Mouse (Mus musculus): ENCODE data around the gene Gpc3. TPM values are rescaled to one million over a fixed set of nuclear protein-coding genes. Genes with fewer than 3 reads are reported as not detected.

Gpc3 gene
- total RNA-seq, 1 experiment = 61.9 TPM

- in situ Hi-C loops (cut with MboI; ENCODE audit: low sequenced_read_pairs in 2 of 2, unreplicated experiment in 2 of 2) = no loop called here
- no peak for TF ChIP-seq MAFK (IDR thresholded peaks at IDR 0.05; ENCODE audit: insufficient read depth, low read depth, low read length)
- TF ChIP-seq CHD2 (IDR thresholded peaks at IDR 0.05; ENCODE audit: low read depth, low read length) = no peak
- no peak for TF ChIP-seq ZNF384 (IDR thresholded peaks at IDR 0.05; ENCODE audit: low read depth, low read length)
- TF ChIP-seq HCFC1 (IDR thresholded peaks at IDR 0.05; ENCODE audit: borderline replicate concordance, insufficient read depth, low read length) = no peak
- no peak for TF ChIP-seq ZC3H11A (IDR thresholded peaks at IDR 0.05; ENCODE audit: borderline replicate concordance, low read depth, low read length)
- H3K4me1 ChIP-seq (ENCODE audit: control insufficient read depth in 2 of 2, insufficient read depth in 2 of 2, low read length in 2 of 2, poor library complexity in 1 of 2) = no peaks in the 10 kb centered on the region
- H3K27ac ChIP-seq (ENCODE audit: insufficient read depth, low read depth, low read length, poor library complexity, severe bottlenecking) = no peak overlapping the region
- H3K9ac ChIP-seq (ENCODE audit: insufficient read depth, low read depth, low read length, poor library complexity, severe bottlenecking) = no peak overlapping the region
- no peaks in the 10 kb centered on the region for H3K36me3 ChIP-seq (ENCODE audit: control insufficient read depth, insufficient read depth, low read length, poor library complexity, severe bottlenecking)
- no peak overlapping the region for H3K4me3 ChIP-seq (ENCODE audit: insufficient read depth in 1 of 2, low read depth in 1 of 2, low read length in 2 of 2, poor library complexity in 1 of 2, severe bottlenecking in 1 of 2)
- DNase-seq (ENCODE audit: low read depth, low spot score) = no peak
- H3K9me3 ChIP-seq (ENCODE audit: control insufficient read depth, insufficient read depth, low read depth, low read length) = no peaks in the 10 kb centered on the region
These were observed 81.6 kb downstream of the Gpc3 start for GRCm38 (mm10) chrX:52532124-52532523.

- DNase-seq (ENCODE audit: low read depth, low spot score) = no peak
- no peaks in the 10 kb centered on the region for H3K36me3 ChIP-seq (ENCODE audit: control insufficient read depth, insufficient read depth, low read length, poor library complexity, severe bottlenecking)
- H3K4me3 ChIP-seq (ENCODE audit: insufficient read depth in 1 of 2, low read depth in 1 of 2, low read length in 2 of 2, poor library complexity in 1 of 2, severe bottlenecking in 1 of 2) = no peak overlapping the region
- in situ Hi-C loops (cut with MboI; ENCODE audit: low sequenced_read_pairs in 2 of 2, unreplicated experiment in 2 of 2) = no loop called here
- no peak overlapping the region for H3K27ac ChIP-seq (ENCODE audit: insufficient read depth, low read depth, low read length, poor library complexity, severe bottlenecking)
- H3K9ac ChIP-seq (ENCODE audit: insufficient read depth, low read depth, low read length, poor library complexity, severe bottlenecking) = no peak overlapping the region
- no peaks in the 10 kb centered on the region for H3K9me3 ChIP-seq (ENCODE audit: control insufficient read depth, insufficient read depth, low read depth, low read length)
- H3K4me1 ChIP-seq (ENCODE audit: control insufficient read depth in 2 of 2, insufficient read depth in 2 of 2, low read length in 2 of 2, poor library complexity in 1 of 2) = no peaks in the 10 kb centered on the region
- no peak for TF ChIP-seq HCFC1 (IDR thresholded peaks at IDR 0.05; ENCODE audit: borderline replicate concordance, insufficient read depth, low read length)
- no peak for TF ChIP-seq ZC3H11A (IDR thresholded peaks at IDR 0.05; ENCODE audit: borderline replicate concordance, low read depth, low read length)
- no peak for TF ChIP-seq ZNF384 (IDR thresholded peaks at IDR 0.05; ENCODE audit: low read depth, low read length)
- TF ChIP-seq CHD2 (IDR thresholded peaks at IDR 0.05; ENCODE audit: low read depth, low read length) = no peak
- TF ChIP-seq MAFK (IDR thresholded peaks at IDR 0.05; ENCODE audit: insufficient read depth, low read depth, low read length) = no peak
These were observed 87.7 kb downstream of the Gpc3 start for GRCm38 (mm10) chrX:52526086-52526485.

GRCm38 (mm10) chrX:52525132-52525531, 88.6 kb downstream of the Gpc3 start:
- Histone ChIP-seq H3K9me3 (ENCODE audit: control insufficient read depth, insufficient read depth, low read depth, low read length) (no peaks in the 10 kb centered on the region), H3K4me3 (ENCODE audit: insufficient read depth in 1 of 2, low read depth in 1 of 2, low read length in 2 of 2, poor library complexity in 1 of 2, severe bottlenecking in 1 of 2) (no peak overlapping the region), H3K27ac (ENCODE audit: insufficient read depth, low read depth, low read length, poor library complexity, severe bottlenecking) (no peak overlapping the region), H3K4me1 (ENCODE audit: control insufficient read depth in 2 of 2, insufficient read depth in 2 of 2, low read length in 2 of 2, poor library complexity in 1 of 2) (no peaks in the 10 kb centered on the region), H3K9ac (ENCODE audit: insufficient read depth, low read depth, low read length, poor library complexity, severe bottlenecking) (no peak overlapping the region), H3K36me3 (ENCODE audit: control insufficient read depth, insufficient read depth, low read length, poor library complexity, severe bottlenecking) (no peaks in the 10 kb centered on the region)
- no peak for DNase-seq (ENCODE audit: low read depth, low spot score)
- in situ Hi-C loops (cut with MboI; ENCODE audit: low sequenced_read_pairs in 2 of 2, unreplicated experiment in 2 of 2) = no loop called here
- TF ChIP-seq CHD2 (IDR thresholded peaks at IDR 0.05; ENCODE audit: low read depth, low read length) = no peak
- no peak for TF ChIP-seq HCFC1 (IDR thresholded peaks at IDR 0.05; ENCODE audit: borderline replicate concordance, insufficient read depth, low read length)
- TF ChIP-seq MAFK (IDR thresholded peaks at IDR 0.05; ENCODE audit: insufficient read depth, low read depth, low read length) = no peak
- no peak for TF ChIP-seq ZNF384 (IDR thresholded peaks at IDR 0.05; ENCODE audit: low read depth, low read length)
- TF ChIP-seq ZC3H11A (IDR thresholded peaks at IDR 0.05; ENCODE audit: borderline replicate concordance, low read depth, low read length) = no peak

- H3K27ac ChIP-seq (ENCODE audit: insufficient read depth, low read depth, low read length, poor library complexity, severe bottlenecking) = no peak overlapping the region
- DNase-seq (ENCODE audit: low read depth, low spot score) = no peak
These were observed 99.2 kb downstream of the Gpc3 start for GRCm38 (mm10) chrX:52514553-52514952.

DNA sequence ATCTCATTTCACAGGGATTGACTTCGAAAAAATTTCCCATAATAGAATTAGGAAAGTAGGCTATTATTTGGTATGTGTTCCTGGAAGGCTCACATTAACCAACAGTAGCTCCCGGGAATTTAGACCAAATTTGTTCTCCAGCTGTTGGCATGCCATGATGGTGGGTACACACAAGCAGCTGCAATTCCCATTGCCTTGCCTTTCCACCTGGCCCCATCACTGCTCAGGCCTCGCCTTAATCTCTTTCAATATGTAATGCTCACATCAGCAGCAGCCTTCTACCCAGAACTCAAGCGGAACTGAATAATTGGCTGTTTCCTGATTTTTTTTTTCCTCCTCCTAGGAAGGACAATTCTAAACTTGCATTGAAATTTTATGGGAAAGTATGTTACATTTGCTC, 102.6 kb downstream of the Gpc3 start:
- no peak overlapping the region for H3K9ac ChIP-seq (ENCODE audit: insufficient read depth, low read depth, low read length, poor library complexity, severe bottlenecking)
- H3K9me3 ChIP-seq (ENCODE audit: control insufficient read depth, insufficient read depth, low read depth, low read length) = no peaks in the 10 kb centered on the region
- TF ChIP-seq HCFC1 (IDR thresholded peaks at IDR 0.05; ENCODE audit: borderline replicate concordance, insufficient read depth, low read length) (no peak), ZNF384 (IDR thresholded peaks at IDR 0.05; ENCODE audit: low read depth, low read length) (no peak), ZC3H11A (IDR thresholded peaks at IDR 0.05; ENCODE audit: borderline replicate concordance, low read depth, low read length) (no peak), CHD2 (IDR thresholded peaks at IDR 0.05; ENCODE audit: low read depth, low read length) (no peak), MAFK (IDR thresholded peaks at IDR 0.05; ENCODE audit: insufficient read depth, low read depth, low read length) (no peak)
- H3K36me3 ChIP-seq (ENCODE audit: control insufficient read depth, insufficient read depth, low read length, poor library complexity, severe bottlenecking) = no peaks in the 10 kb centered on the region
- DNase-seq (ENCODE audit: low read depth, low spot score) = no peak
- H3K4me1 ChIP-seq (ENCODE audit: control insufficient read depth in 2 of 2, insufficient read depth in 2 of 2, low read length in 2 of 2, poor library complexity in 1 of 2) = no peaks in the 10 kb centered on the region
- H3K4me3 ChIP-seq (ENCODE audit: insufficient read depth in 1 of 2, low read depth in 1 of 2, low read length in 2 of 2, poor library complexity in 1 of 2, severe bottlenecking in 1 of 2) = no peak overlapping the region
- H3K27ac ChIP-seq (ENCODE audit: insufficient read depth, low read depth, low read length, poor library complexity, severe bottlenecking) = no peak overlapping the region
- in situ Hi-C loops (cut with MboI; ENCODE audit: low sequenced_read_pairs in 2 of 2, unreplicated experiment in 2 of 2) = no loop called here

More at GRCm38 (mm10) chrX:52514553-52514952, 99.2 kb downstream of the Gpc3 start:
- Histone ChIP-seq H3K36me3 (ENCODE audit: control insufficient read depth, insufficient read depth, low read length, poor library complexity, severe bottlenecking) (no peaks in the 10 kb centered on the region), H3K9ac (ENCODE audit: insufficient read depth, low read depth, low read length, poor library complexity, severe bottlenecking) (no peak overlapping the region), H3K9me3 (ENCODE audit: control insufficient read depth, insufficient read depth, low read depth, low read length) (no peaks in the 10 kb centered on the region), H3K4me3 (ENCODE audit: insufficient read depth in 1 of 2, low read depth in 1 of 2, low read length in 2 of 2, poor library complexity in 1 of 2, severe bottlenecking in 1 of 2) (no peak overlapping the region), H3K4me1 (ENCODE audit: control insufficient read depth in 2 of 2, insufficient read depth in 2 of 2, low read length in 2 of 2, poor library complexity in 1 of 2) (no peaks in the 10 kb centered on the region)
- TF ChIP-seq ZNF384 (IDR thresholded peaks at IDR 0.05; ENCODE audit: low read depth, low read length) (no peak), MAFK (IDR thresholded peaks at IDR 0.05; ENCODE audit: insufficient read depth, low read depth, low read length) (no peak), CHD2 (IDR thresholded peaks at IDR 0.05; ENCODE audit: low read depth, low read length) (no peak), HCFC1 (IDR thresholded peaks at IDR 0.05; ENCODE audit: borderline replicate concordance, insufficient read depth, low read length) (no peak), ZC3H11A (IDR thresholded peaks at IDR 0.05; ENCODE audit: borderline replicate concordance, low read depth, low read length) (no peak)
- in situ Hi-C loops (cut with MboI; ENCODE audit: low sequenced_read_pairs in 2 of 2, unreplicated experiment in 2 of 2) = no loop called here
